Mouse (Mus musculus): ENCODE measurements around the gene Snrnp25. TPM values are rescaled to one million over a fixed set of nuclear protein-coding genes. Genes with fewer than 3 reads are reported as not detected.

The Snrnp25 gene
- polyA plus RNA-seq, 1 experiment from 2014 or later, result 50.5 TPM

- WGBS, result 85% methylated on average over 1 of the region's 1 CpGs
- Histone ChIP-seq H3K4me1 (replicated peaks; ENCODE audit: control insufficient read depth, insufficient read depth) (no peaks in the 10 kb centered on the region), H3K9me3 (ENCODE audit: control insufficient read depth, low read length) (no peaks in the 10 kb centered on the region), H3K9ac (ENCODE audit: low read length) (no peak overlapping the region), H3K27me3 (ENCODE audit: control insufficient read depth, insufficient read depth, low read length) (no peaks in the 10 kb centered on the region), H3K4me2 (replicated peaks; ENCODE audit: low read depth) (no peak overlapping the region), H3K36me3 (ENCODE audit: control insufficient read depth, insufficient read depth, low read length) (peaks cover 13% of the 10 kb centered on the region), H3K27ac (replicated peaks) (no peak overlapping the region), H3K4me3 (ENCODE audit: low read depth, low read length) (no peak overlapping the region)
- no peak for DNase-seq (ENCODE audit: low spot score)
- no peak for ATAC-seq (ENCODE audit: low FRiP score, low TSS enrichment)
- TF ChIP-seq CTCF (IDR thresholded peaks at IDR 0.05; ENCODE audit: low read depth) (no peak), EP300 (optimal IDR thresholded peaks at IDR 0.05) (no peak)
Measured at GRCm38 (mm10) chr11:32244617-32245016, 39.4 kb downstream of the Snrnp25 start.

- H3K4me1 ChIP-seq (replicated peaks; ENCODE audit: control insufficient read depth, insufficient read depth), result no peaks in the 10 kb centered on the region
- H3K27me3 ChIP-seq (ENCODE audit: control insufficient read depth, insufficient read depth, low read length), result no peaks in the 10 kb centered on the region
- ATAC-seq (ENCODE audit: low FRiP score, low TSS enrichment) (peak; percentile 77), DNase-seq (ENCODE audit: low spot score) (no peak)
- H3K4me3 ChIP-seq (ENCODE audit: low read depth, low read length), result no peak overlapping the region
- peaks cover 13% of the 10 kb centered on the region for H3K36me3 ChIP-seq (ENCODE audit: control insufficient read depth, insufficient read depth, low read length)
- no peaks in the 10 kb centered on the region for H3K9me3 ChIP-seq (ENCODE audit: control insufficient read depth, low read length)
- WGBS, result 88% methylated on average over 6 of the region's 6 CpGs
- no peak overlapping the region for H3K9ac ChIP-seq (ENCODE audit: low read length)
- no peak overlapping the region for H3K4me2 ChIP-seq (replicated peaks; ENCODE audit: low read depth)
- H3K27ac ChIP-seq (replicated peaks), result no peak overlapping the region
- TF ChIP-seq EP300 (optimal IDR thresholded peaks at IDR 0.05) (no peak), CTCF (IDR thresholded peaks at IDR 0.05; ENCODE audit: low read depth) (no peak)
Measured at GRCm38 (mm10) chr11:32245614-32246013, 40.4 kb downstream of the Snrnp25 start.

- H3K4me3 ChIP-seq (ENCODE audit: low read depth, low read length), result no peak overlapping the region
- TF ChIP-seq EP300 (optimal IDR thresholded peaks at IDR 0.05), result no peak
- peak; percentile 52 for TF ChIP-seq CTCF (IDR thresholded peaks at IDR 0.05; ENCODE audit: low read depth)
- H3K9ac ChIP-seq (ENCODE audit: low read length), result no peak overlapping the region
- ATAC-seq (ENCODE audit: low FRiP score, low TSS enrichment) (no peak), DNase-seq (ENCODE audit: low spot score) (no peak)
- no peaks in the 10 kb centered on the region for H3K27me3 ChIP-seq (ENCODE audit: control insufficient read depth, insufficient read depth, low read length)
- H3K36me3 ChIP-seq (ENCODE audit: control insufficient read depth, insufficient read depth, low read length), result peaks cover 13% of the 10 kb centered on the region
- no peaks in the 10 kb centered on the region; the same call in 1 of the 2 replicates for H3K4me1 ChIP-seq (replicated peaks; ENCODE audit: control insufficient read depth, insufficient read depth)
- no peak overlapping the region for H3K27ac ChIP-seq (replicated peaks)
- H3K4me2 ChIP-seq (replicated peaks; ENCODE audit: low read depth), result no peak overlapping the region
- H3K9me3 ChIP-seq (ENCODE audit: control insufficient read depth, low read length), result no peaks in the 10 kb centered on the region
Measured at GRCm38 (mm10) chr11:32247068-32247467, 41.9 kb downstream of the Snrnp25 start.

- no peaks in the 10 kb centered on the region for H3K27me3 ChIP-seq (ENCODE audit: control insufficient read depth, insufficient read depth, low read length)
- no peaks in the 10 kb centered on the region for H3K9me3 ChIP-seq (ENCODE audit: control insufficient read depth, low read length)
- no peak overlapping the region for H3K9ac ChIP-seq (ENCODE audit: low read length)
- H3K4me2 ChIP-seq (replicated peaks; ENCODE audit: low read depth), result no peak overlapping the region
- TF ChIP-seq EP300 (optimal IDR thresholded peaks at IDR 0.05), result no peak
- TF ChIP-seq CTCF (IDR thresholded peaks at IDR 0.05; ENCODE audit: low read depth), result no peak
- H3K4me3 ChIP-seq (ENCODE audit: low read depth, low read length), result no peak overlapping the region
- ATAC-seq (ENCODE audit: low FRiP score, low TSS enrichment) (no peak), DNase-seq (ENCODE audit: low spot score) (no peak)
- peaks cover 13% of the 10 kb centered on the region for H3K36me3 ChIP-seq (ENCODE audit: control insufficient read depth, insufficient read depth, low read length)
- no peak overlapping the region for H3K27ac ChIP-seq (replicated peaks)
- WGBS, result 72% methylated on average over 3 of the region's 3 CpGs
- no peaks in the 10 kb centered on the region; the same call in 1 of the 2 replicates for H3K4me1 ChIP-seq (replicated peaks; ENCODE audit: control insufficient read depth, insufficient read depth)
Measured at GRCm38 (mm10) chr11:32248350-32248749, 43.1 kb downstream of the Snrnp25 start.

- no peak overlapping the region for H3K9ac ChIP-seq (ENCODE audit: low read length)
- no peak overlapping the region for H3K4me2 ChIP-seq (replicated peaks; ENCODE audit: low read depth)
- no peak overlapping the region for H3K4me3 ChIP-seq (ENCODE audit: low read depth, low read length)
- no peaks in the 10 kb centered on the region; the same call in 1 of the 2 replicates for H3K4me1 ChIP-seq (replicated peaks; ENCODE audit: control insufficient read depth, insufficient read depth)
- no peaks in the 10 kb centered on the region for H3K27me3 ChIP-seq (ENCODE audit: control insufficient read depth, insufficient read depth, low read length)
- WGBS, result 83% methylated on average over 8 of the region's 8 CpGs
- peak; percentile 94 for ATAC-seq (ENCODE audit: low FRiP score, low TSS enrichment)
- no peak overlapping the region for H3K27ac ChIP-seq (replicated peaks)
- peaks cover 8% of the 10 kb centered on the region for H3K36me3 ChIP-seq (ENCODE audit: control insufficient read depth, insufficient read depth, low read length)
- DNase-seq (ENCODE audit: low spot score), result peak; percentile 42
- TF ChIP-seq EP300 (optimal IDR thresholded peaks at IDR 0.05) (no peak), CTCF (IDR thresholded peaks at IDR 0.05; ENCODE audit: low read depth) (no peak)
- no peaks in the 10 kb centered on the region for H3K9me3 ChIP-seq (ENCODE audit: control insufficient read depth, low read length)
Measured at GRCm38 (mm10) chr11:32250880-32251763, 45.9 kb downstream of the Snrnp25 start.

GRCm38 (mm10) chr11:32253121-32253520, 47.9 kb downstream of the Snrnp25 start:
- Histone ChIP-seq H3K27me3 (ENCODE audit: control insufficient read depth, insufficient read depth, low read length) (no peaks in the 10 kb centered on the region), H3K4me2 (replicated peaks; ENCODE audit: low read depth) (no peak overlapping the region), H3K9me3 (ENCODE audit: control insufficient read depth, low read length) (no peaks in the 10 kb centered on the region), H3K36me3 (ENCODE audit: control insufficient read depth, insufficient read depth, low read length) (peaks cover 3% of the 10 kb centered on the region; the same call in 1 of the 2 replicates), H3K9ac (ENCODE audit: low read length) (no peak overlapping the region), H3K27ac (replicated peaks) (no peak overlapping the region), H3K4me1 (replicated peaks; ENCODE audit: control insufficient read depth, insufficient read depth) (no peaks in the 10 kb centered on the region; the same call in 1 of the 2 replicates), H3K4me3 (ENCODE audit: low read depth, low read length) (no peak overlapping the region)
- ATAC-seq (ENCODE audit: low FRiP score, low TSS enrichment) (no peak), DNase-seq (ENCODE audit: low spot score) (no peak)
- no peak for TF ChIP-seq EP300 (optimal IDR thresholded peaks at IDR 0.05)
- TF ChIP-seq CTCF (IDR thresholded peaks at IDR 0.05; ENCODE audit: low read depth), result no peak
- 95% methylated on average over 1 of the region's 1 CpGs for WGBS
